Mouse (Mus musculus) adrenal gland, adult 18-20 months (tissue): ENCODE measurements around the gene Sorcs1. TPM values are rescaled to one million over a fixed set of nuclear protein-coding genes. Genes with fewer than 3 reads are reported as not detected.

Experiments used
- microRNA-seq, 2 experiments: library from miRNA; unstranded; fragments of <30 nt; microRNA quantifications; one replicate each; pipeline ENCODE4 v1.2.0; 2021; ENCODE audit warnings: borderline number of aligned reads in 2 of 2
- total RNA-seq, 2 experiments: library from RNA; stranded (reverse); gene quantifications; 1 replicate in 1 of 2; 2 replicates in 1 of 2; pipeline ENCODE4 v1.2.3; 2021

Gene Sorcs1
- total RNA-seq, 2 experiments from 2014 or later = 0.43 to 0.45 TPM

Small RNA genes within 50 kb of the gene (microRNA-seq; reads per million reads assigned to microRNA genes)
- gene Gm27749 = 0 reads per million in 2 experiments
